In the genomic region with DNA sequence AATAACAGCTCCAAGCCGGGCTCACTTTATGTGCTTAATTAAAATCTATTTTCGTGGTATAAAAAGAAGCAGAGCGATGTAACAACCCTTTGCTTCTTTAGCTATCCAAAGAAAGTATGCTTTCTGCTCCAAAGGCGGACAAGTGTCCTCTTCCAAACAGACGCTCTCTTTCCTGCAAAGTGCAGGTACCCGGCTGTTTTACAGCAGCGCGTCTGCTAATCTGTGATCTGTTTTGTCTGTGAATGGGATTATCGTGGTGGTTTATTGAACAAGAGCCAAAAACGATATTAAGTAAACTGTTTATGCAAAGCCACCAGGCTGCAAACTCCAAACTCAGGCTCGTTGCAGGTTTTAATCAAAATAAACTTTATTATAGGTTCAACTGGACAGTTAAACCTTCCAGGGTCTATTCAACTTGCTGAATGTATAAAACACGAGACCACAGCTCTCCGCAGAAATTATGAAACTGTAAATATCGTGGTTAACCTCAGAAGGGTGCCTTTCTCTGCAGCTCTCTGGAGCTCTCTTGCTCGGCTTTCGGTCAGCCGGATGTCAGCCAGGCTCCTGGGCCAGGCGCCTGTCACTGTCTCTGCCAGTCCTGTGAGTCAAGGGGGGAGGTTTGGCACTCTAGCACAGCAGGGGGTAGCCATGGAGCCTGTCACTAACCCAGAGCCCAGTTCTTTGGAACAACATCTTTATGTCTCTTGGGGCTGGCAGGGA, we compare ENCODE assay signal across 10 mouse cellular contexts.
A peak's percentile ranks its signal among the peaks of the same experiment; 100 is the strongest.
DNase-seq lines count a peak whose midpoint lies in the region; ATAC-seq and TF ChIP-seq lines count a peak whose summit lies in the region.
"Had no signal": no experiment of that assay in that cellular context is flagged by ENCODE, and none has a peak within 500 bp of the region (broad histone marks: within the 10 kb centered on the region; RNA-seq: fewer than 3 reads in every experiment).

No protein-coding gene starts in this region.

- no peak overlapping the region for H3K4me3 ChIP-seq in hindbrain, postnatal 0 days (ENCODE audit: low read length)
- no peak overlapping the region for H3K4me3 ChIP-seq in hindbrain, embryonic 10.5 days
- no peak overlapping the region for H3K4me3 ChIP-seq in intestine, embryonic 15.5 days (replicated peaks)

- no peaks in the 10 kb centered on the region for H3K36me3 ChIP-seq in hindbrain, postnatal 0 days (ENCODE audit: insufficient read depth, low read length)
- no peaks in the 10 kb centered on the region for H3K36me3 ChIP-seq in hindbrain, embryonic 10.5 days
- no peaks in the 10 kb centered on the region for H3K36me3 ChIP-seq in intestine, embryonic 15.5 days

- no peak overlapping the region for H3K9ac ChIP-seq in hindbrain, postnatal 0 days (replicated peaks; ENCODE audit: low read length)
- no peak overlapping the region for H3K9ac ChIP-seq in intestine, embryonic 15.5 days

- peak; percentile 70 for DNase-seq in hindbrain, postnatal 0 days (ENCODE audit: low spot score)
- no peak for DNase-seq in hindbrain, embryonic 10.5 days (ENCODE audit: low spot score)
- DNase-seq in 3T3-L1 (ENCODE audit: low read depth, low spot score), result peak; percentile 33
- peak; percentile 57 for DNase-seq in brain, adult 2 months (ENCODE audit: low read depth, low spot score)
- DNase-seq in embryo, embryonic 10 days (ENCODE audit: low spot score), result no peak
- no peak for DNase-seq in left cerebral cortex, adult 11 months (ENCODE audit: low spot score)
- DNase-seq in thymus, postnatal 0 days (ENCODE audit: low spot score), result no peak
- DNase-seq: thymus, adult 2 months had no signal

- H3K4me1 ChIP-seq in hindbrain, postnatal 0 days (ENCODE audit: insufficient read depth, low read length), result no peaks in the 10 kb centered on the region
- H3K4me1 ChIP-seq in hindbrain, embryonic 10.5 days (replicated peaks), result no peaks in the 10 kb centered on the region
- peaks cover 4% of the 10 kb centered on the region; the same call in 1 of the 2 replicates for H3K4me1 ChIP-seq in intestine, embryonic 15.5 days (replicated peaks)

- H3K4me2 ChIP-seq in hindbrain, postnatal 0 days (ENCODE audit: low read depth, low read length), result 0 out of 2 replicates have a peak overlapping the region, but pooled peaks have one; percentile 7
- peak overlapping the region; percentile 12; the same call in 1 of the 2 replicates for H3K4me2 ChIP-seq in intestine, embryonic 15.5 days (replicated peaks)

- WGBS in hindbrain, postnatal 0 days, result 44% methylated on average over 18 of the region's 18 CpGs
- 85% methylated on average over 18 of the region's 18 CpGs for WGBS in hindbrain, embryonic 10.5 days
- WGBS in intestine, embryonic 15.5 days, result 48% methylated on average over 18 of the region's 18 CpGs

- peak overlapping the region; percentile 38; the same call in 1 of the 2 replicates for H3K27ac ChIP-seq in hindbrain, postnatal 0 days
- H3K27ac ChIP-seq in hindbrain, embryonic 10.5 days, result no peak overlapping the region
- H3K27ac ChIP-seq in intestine, embryonic 15.5 days, result peak overlapping the region; percentile 52

- TF ChIP-seq CTCF in hindbrain, postnatal 0 days (IDR thresholded peaks at IDR 0.05; ENCODE audit: low read depth), result no peak

- H3K9me3 ChIP-seq in hindbrain, postnatal 0 days (ENCODE audit: low read length), result no peaks in the 10 kb centered on the region
- no peaks in the 10 kb centered on the region for H3K9me3 ChIP-seq in hindbrain, embryonic 10.5 days
- H3K9me3 ChIP-seq in intestine, embryonic 15.5 days, result no peaks in the 10 kb centered on the region

- peak; percentile 67; the same call in 1 of the 2 replicates for ATAC-seq in hindbrain, postnatal 0 days
- no peak for ATAC-seq in intestine, embryonic 15.5 days
- ATAC-seq: Patski had no signal

- H3K27me3 ChIP-seq in hindbrain, postnatal 0 days (ENCODE audit: insufficient read depth, low read length), result no peaks in the 10 kb centered on the region
- no peaks in the 10 kb centered on the region for H3K27me3 ChIP-seq in hindbrain, embryonic 10.5 days (ENCODE audit: insufficient read depth, poor library complexity, severe bottlenecking)
- H3K27me3 ChIP-seq in intestine, embryonic 15.5 days (replicated peaks), result no peaks in the 10 kb centered on the region
- H3K27me3 ChIP-seq: Patski had no signal

Comparison
In these comparisons a context has a peak if more than half of its experiments do, and no peak if none do; other contexts are left out.
1. DNase-seq: peak in hindbrain, postnatal 0 days (single experiment), 3T3-L1 (single experiment) and brain, adult 2 months (single experiment); none in hindbrain, embryonic 10.5 days (single experiment), embryo, embryonic 10 days (single experiment), left cerebral cortex, adult 11 months (single experiment) and thymus, postnatal 0 days (single experiment).